Mouse (Mus musculus) hematopoietic stem cell, adult 5-6 weeks (primary cell): Measurements from ENCODE around the gene Lmbrd1. TPM values are rescaled to one million over a fixed set of nuclear protein-coding genes. Genes with fewer than 3 reads are reported as not detected.

Experiments
- total RNA-seq: library from RNA; stranded (forward); fragments of 172-1452, 232-1000 nt; gene quantifications from 2 replicates; pipeline ENCODE4 v1.2.3, GENCODE M21; 2017

Gene Lmbrd1
- total RNA-seq, 1 experiment from 2014 or later = 23.3 TPM

Other genes with a start within 250 kb of the Lmbrd1 start
- 0.19 and 0.50 TPM in 2 replicates for gene Col19a1, start 91.2 kb upstream of the Lmbrd1 start, total RNA-seq